Mouse (Mus musculus) MEL (cell line): ENCODE measurements at regions not wholly inside any gene's neighbourhood (a gene's known extent, or its start where the extent isn't known, plus 50 kb on each side); places are given as distances from the start of the nearest gene placed in this dataset.

Source experiments
- CTCF ChIP-seq, 3 experiments: IDR thresholded peaks in 2 of 3; conservative IDR thresholded peaks in 1 of 3; 2 replicates each; pipeline ENCODE4 v1.5.1; 2011 to 2012; ENCODE audit warnings: low read length in 3 of 3, low read depth in 2 of 3, mild to moderate bottlenecking in 2 of 3, improper control_type of control experiment in 1 of 3, inconsistent platforms in 1 of 3, mixed read lengths in 1 of 3, moderate library complexity in 1 of 3; ENCODE audit not compliant: control insufficient read depth in 1 of 3, insufficient read depth in 1 of 3, poor library complexity in 1 of 3, severe bottlenecking in 1 of 3
- EP300 ChIP-seq, 2 experiments: IDR thresholded peaks; 2 replicates each; pipeline ENCODE4 v1.6.1; 2011; ENCODE audit warnings: improper control_type of control experiment in 2 of 2, low read length in 2 of 2, low read depth in 1 of 2, mild to moderate bottlenecking in 1 of 2
- ETS1 ChIP-seq: IDR thresholded peaks from 2 replicates; pipeline ENCODE4 v1.6.1; 2012; ENCODE audit warnings: low read depth, mild to moderate bottlenecking, inconsistent platforms, low read length, improper control_type of control experiment, moderate library complexity
- NRF1 ChIP-seq: IDR thresholded peaks from 2 replicates; pipeline ENCODE4 v1.6.1; 2014; ENCODE audit warnings: low read depth, mild to moderate bottlenecking, inconsistent platforms, low read length, improper control_type of control experiment, moderate library complexity; ENCODE audit not compliant: poor library complexity, insufficient read depth, severe bottlenecking
- POLR2A ChIP-seq, 2 experiments: IDR thresholded peaks; 2 replicates each; pipeline ENCODE4 v1.6.1; 2011 to 2012; ENCODE audit warnings: low read length in 2 of 2, mild to moderate bottlenecking in 2 of 2, control low read depth in 1 of 2, improper control_type of control experiment in 1 of 2, low read depth in 1 of 2, moderate library complexity in 1 of 2; ENCODE audit not compliant: control insufficient read depth in 1 of 2, insufficient read depth in 1 of 2, poor library complexity in 1 of 2
- SMC3 ChIP-seq: IDR thresholded peaks from 2 replicates; pipeline ENCODE4 v1.6.1; 2011; ENCODE audit warnings: low read depth, low read length, improper control_type of control experiment

DNA sequence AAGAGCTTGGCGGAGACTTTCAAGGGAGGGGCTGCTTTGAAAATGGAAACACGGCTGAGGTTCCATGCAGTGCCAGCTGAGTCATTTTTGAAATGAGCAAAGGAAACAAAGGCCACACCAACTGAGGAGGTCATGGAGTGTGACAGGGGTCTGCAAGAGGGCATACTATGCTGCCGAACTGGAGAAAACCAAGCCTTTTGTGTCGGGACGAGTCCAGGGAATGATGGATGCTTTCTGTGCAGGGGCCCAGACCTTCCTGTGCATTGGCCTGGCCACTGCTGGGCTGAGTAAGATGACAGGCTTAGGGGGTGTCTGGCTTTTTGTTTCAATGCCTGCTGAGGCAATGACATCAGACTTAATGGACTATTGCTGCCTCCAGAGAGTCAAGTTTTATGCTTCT is 203.8 kb upstream of the Ubash3b start:
- no peak for TF ChIP-seq EP300 (IDR thresholded peaks at IDR 0.05; ENCODE audit: low read depth in 1 of 2, low read length in 2 of 2)
- no peak for TF ChIP-seq POLR2A (IDR thresholded peaks at IDR 0.05; ENCODE audit: control insufficient read depth in 1 of 2, insufficient read depth in 1 of 2, low read depth in 1 of 2, low read length in 2 of 2, poor library complexity in 1 of 2)
- no peak for TF ChIP-seq CTCF (IDR thresholded peaks at IDR 0.05 in 2 of 3, conservative IDR thresholded peaks at IDR 0.05 in 1 of 3; ENCODE audit: control insufficient read depth in 1 of 3, insufficient read depth in 1 of 3, low read depth in 2 of 3, low read length in 3 of 3, poor library complexity in 1 of 3, severe bottlenecking in 1 of 3)
- TF ChIP-seq NRF1: no peak
- TF ChIP-seq ETS1: no peak
- TF ChIP-seq SMC3: no peak
